Mouse (Mus musculus): ENCODE measurements around the gene Rin1.

DNA sequence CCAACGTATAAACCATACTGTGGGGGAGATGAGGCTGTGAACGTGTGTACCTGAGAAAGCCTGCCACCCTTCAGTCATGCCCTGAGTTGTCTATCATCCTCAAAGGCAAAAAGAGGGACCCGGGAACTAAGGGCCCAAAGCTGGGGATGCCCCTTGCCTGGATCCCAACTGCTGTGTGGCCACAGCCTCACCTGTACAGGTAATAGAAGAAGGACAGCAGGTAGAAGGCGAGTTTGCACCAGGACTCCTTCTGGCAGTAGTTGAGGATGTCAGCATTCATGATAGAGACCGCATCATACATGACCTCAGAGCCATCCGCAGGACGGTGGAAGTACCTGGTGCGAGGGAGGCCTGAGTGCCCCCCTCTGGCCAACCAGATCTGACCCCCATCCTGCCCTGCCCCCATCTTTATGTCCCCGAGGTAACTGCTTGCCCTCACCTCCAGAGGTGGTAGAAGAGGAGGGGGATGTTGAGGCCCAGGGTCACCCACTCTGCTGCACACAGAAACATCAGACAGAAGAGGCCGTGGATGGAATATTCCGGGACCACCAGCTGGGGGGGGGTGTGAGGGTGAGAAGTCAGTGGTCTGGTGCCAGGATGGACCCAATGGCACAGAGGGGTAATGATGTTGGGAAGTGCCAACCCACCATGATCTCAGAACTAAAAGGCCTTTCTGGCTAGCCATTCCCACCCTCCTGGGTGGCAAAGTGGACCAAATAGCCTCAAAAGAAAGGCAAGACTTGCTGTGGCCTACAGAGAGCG, 43.4 kb downstream of the Rin1 start:
- TF ChIP-seq CTCF (IDR thresholded peaks at IDR 0.05; ENCODE audit: extremely low read depth, insufficient read depth, low read length): no peak
- TF ChIP-seq POLR2A (IDR thresholded peaks at IDR 0.05; ENCODE audit: extremely low read depth, insufficient read depth, low read length): no peak

All from cortical plate, adult 2 months (tissue).